Mouse (Mus musculus) testis, adult 2 months (tissue): ENCODE measurements around the gene Mgp.

Experiments
- CTCF ChIP-seq: fragments of 200-500 bp; IDR thresholded peaks from 2 replicates; pipeline ENCODE4 v1.5.1; 2012; ENCODE audit warnings: low read depth, mild to moderate bottlenecking, inconsistent platforms, low read length, moderate library complexity; ENCODE audit not compliant: control insufficient read depth, insufficient read depth, insufficient replicate concordance
- POLR2A ChIP-seq: fragments of 200-500 bp; IDR thresholded peaks from 2 replicates; pipeline ENCODE4 v1.6.1; 2012; ENCODE audit warnings: low read depth, mild to moderate bottlenecking, inconsistent platforms, low read length, moderate library complexity; ENCODE audit not compliant: control insufficient read depth

DNA sequence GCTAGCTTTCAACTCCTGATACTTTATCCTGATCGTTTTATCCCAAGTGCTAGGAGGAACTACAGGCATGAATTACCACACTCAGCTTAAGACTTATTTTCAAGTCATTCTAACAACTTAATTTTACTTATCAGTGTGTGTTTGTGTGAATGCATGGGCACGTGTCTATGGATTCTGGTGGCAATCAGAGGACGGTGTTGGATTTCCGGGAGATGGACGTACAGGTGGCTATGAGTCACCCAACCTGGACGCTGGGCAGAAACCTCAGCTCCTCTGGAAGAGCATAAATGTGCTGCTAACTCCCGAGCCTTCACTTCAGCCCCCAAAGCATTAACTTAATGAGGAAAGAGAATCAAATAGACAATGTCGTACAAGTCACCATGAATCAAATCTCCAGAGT, 50.6 kb downstream of the Mgp start:
- TF ChIP-seq CTCF: no peak
- no peak for TF ChIP-seq POLR2A
